Mouse (Mus musculus): ENCODE measurements around the gene Timp1. TPM values are rescaled to one million over a fixed set of nuclear protein-coding genes. Genes with fewer than 3 reads are reported as not detected.

The Timp1 gene
- 8.1 and 8.4 TPM in 2 replicates for polyA plus RNA-seq (2014; fragmentation: Nextera tagmentation; extraction: Ambion mirVana)

GRCm38 (mm10) chrX:20869962-20870513, at the start of gene Timp1:
TSS of gene Timp1 (plus strand) at chrX:20870166.
- H3K4me2 ChIP-seq, result peak within 1 kb of the TSS; percentile 30; the same call in 1 of the 2 replicates

GRCm38 (mm10) chrX:20828934-20829333, 41.0 kb upstream of the Timp1 start:
- DNase-seq (ENCODE audit: low spot score, missing footprints) (no peak), ATAC-seq (ENCODE audit: low FRiP score) (no peak)
- 45% methylated on average over 5 of the region's 5 CpGs for WGBS
- Histone ChIP-seq H3K4me2 (no peak overlapping the region), H3K27ac (ENCODE audit: low read depth, low read length) (no peak overlapping the region), H3K4me3 (ENCODE audit: low read depth, low read length) (no peak overlapping the region), H3K36me3 (ENCODE audit: control insufficient read depth, insufficient read depth, low read length) (no peaks in the 10 kb centered on the region), H3K4me1 (ENCODE audit: control insufficient read depth, insufficient read depth, low read length) (no peaks in the 10 kb centered on the region), H3K9ac (ENCODE audit: low read length) (no peak overlapping the region), H3K9me3 (ENCODE audit: control insufficient read depth, low read length) (no peaks in the 10 kb centered on the region), H3K27me3 (ENCODE audit: control insufficient read depth, insufficient read depth, low read length) (no peaks in the 10 kb centered on the region)

More at GRCm38 (mm10) chrX:20869962-20870513, at the start of gene Timp1:
- no peaks in the 10 kb centered on the region for H3K36me3 ChIP-seq (ENCODE audit: control insufficient read depth, insufficient read depth, low read length)
- H3K9ac ChIP-seq (ENCODE audit: low read length), result no peak within 1 kb of the TSS
- H3K27ac ChIP-seq (ENCODE audit: low read depth, low read length), result no peak within 1 kb of the TSS
- peak; percentile 65; the same call in 1 of the 2 replicates for ATAC-seq (ENCODE audit: low FRiP score)
- H3K4me3 ChIP-seq (ENCODE audit: low read depth, low read length), result no peak within 1 kb of the TSS
- H3K27me3 ChIP-seq (ENCODE audit: control insufficient read depth, insufficient read depth, low read length), result no peaks in the 10 kb centered on the region
- H3K9me3 ChIP-seq (ENCODE audit: control insufficient read depth, low read length), result no peaks in the 10 kb centered on the region
- WGBS, result 22% methylated on average over 18 of the region's 18 CpGs
- DNase-seq (ENCODE audit: low spot score, missing footprints), result no peak
- H3K4me1 ChIP-seq (ENCODE audit: control insufficient read depth, insufficient read depth, low read length), result peaks cover 4% of the 10 kb centered on the region; the same call in 1 of the 2 replicates

- Histone ChIP-seq H3K9me3 (ENCODE audit: control insufficient read depth, low read length) (no peaks in the 10 kb centered on the region), H3K4me1 (ENCODE audit: control insufficient read depth, insufficient read depth, low read length) (peaks cover 5% of the 10 kb centered on the region; the same call in 1 of the 2 replicates), H3K9ac (ENCODE audit: low read length) (no peak overlapping the region), H3K27ac (ENCODE audit: low read depth, low read length) (no peak overlapping the region), H3K27me3 (ENCODE audit: control insufficient read depth, insufficient read depth, low read length) (no peaks in the 10 kb centered on the region), H3K36me3 (ENCODE audit: control insufficient read depth, insufficient read depth, low read length) (no peaks in the 10 kb centered on the region), H3K4me2 (no peak overlapping the region), H3K4me3 (ENCODE audit: low read depth, low read length) (no peak overlapping the region)
- DNase-seq (ENCODE audit: low spot score, missing footprints) (no peak), ATAC-seq (ENCODE audit: low FRiP score) (no peak)
- WGBS, result 88% methylated on average over 3 of the region's 3 CpGs
Measured at GRCm38 (mm10) chrX:20847232-20847631, 22.7 kb upstream of the Timp1 start.

- Histone ChIP-seq H3K4me1 (ENCODE audit: control insufficient read depth, insufficient read depth, low read length) (peaks cover 5% of the 10 kb centered on the region; the same call in 1 of the 2 replicates), H3K9ac (ENCODE audit: low read length) (no peak overlapping the region), H3K36me3 (ENCODE audit: control insufficient read depth, insufficient read depth, low read length) (no peaks in the 10 kb centered on the region), H3K4me3 (ENCODE audit: low read depth, low read length) (no peak overlapping the region), H3K9me3 (ENCODE audit: control insufficient read depth, low read length) (no peaks in the 10 kb centered on the region), H3K4me2 (peak overlapping the region; percentile 25), H3K27me3 (ENCODE audit: control insufficient read depth, insufficient read depth, low read length) (no peaks in the 10 kb centered on the region), H3K27ac (ENCODE audit: low read depth, low read length) (no peak overlapping the region)
- ATAC-seq (ENCODE audit: low FRiP score), result peak; percentile 17
- no peak for DNase-seq (ENCODE audit: low spot score, missing footprints)
- WGBS, result 20% methylated on average over 2 of the region's 2 CpGs
Measured at GRCm38 (mm10) chrX:20847816-20848215, 22.1 kb upstream of the Timp1 start.

- no peak overlapping the region for H3K27ac ChIP-seq (ENCODE audit: low read depth, low read length)
- peaks cover 5% of the 10 kb centered on the region; the same call in 1 of the 2 replicates for H3K4me1 ChIP-seq (ENCODE audit: control insufficient read depth, insufficient read depth, low read length)
- H3K4me3 ChIP-seq (ENCODE audit: low read depth, low read length), result peak overlapping the region; percentile 61
- H3K4me2 ChIP-seq, result peak overlapping the region; percentile 53
- no peaks in the 10 kb centered on the region for H3K9me3 ChIP-seq (ENCODE audit: control insufficient read depth, low read length)
- peak overlapping the region; percentile 68 for H3K9ac ChIP-seq (ENCODE audit: low read length)
- no peaks in the 10 kb centered on the region for H3K27me3 ChIP-seq (ENCODE audit: control insufficient read depth, insufficient read depth, low read length)
- no peaks in the 10 kb centered on the region for H3K36me3 ChIP-seq (ENCODE audit: control insufficient read depth, insufficient read depth, low read length)
- ATAC-seq (ENCODE audit: low FRiP score), result peak; percentile 99
- WGBS, result 15% methylated on average over 41 of the region's 42 CpGs
- peak; percentile 95 for DNase-seq (ENCODE audit: low spot score, missing footprints)
Measured at GRCm38 (mm10) chrX:20848256-20848984, 21.5 kb upstream of the Timp1 start.

- WGBS, result 94% methylated on average over 7 of the region's 7 CpGs
Measured at GRCm38 (mm10) chrX:20853794-20854193, 16.2 kb upstream of the Timp1 start.

GRCm38 (mm10) chrX:20861453-20862104, 8.4 kb upstream of the Timp1 start:
- H3K27ac ChIP-seq (ENCODE audit: low read depth, low read length), result no peak overlapping the region
- H3K36me3 ChIP-seq (ENCODE audit: control insufficient read depth, insufficient read depth, low read length), result no peaks in the 10 kb centered on the region
- H3K4me1 ChIP-seq (ENCODE audit: control insufficient read depth, insufficient read depth, low read length), result no peaks in the 10 kb centered on the region
- no peaks in the 10 kb centered on the region for H3K9me3 ChIP-seq (ENCODE audit: control insufficient read depth, low read length)
- no peaks in the 10 kb centered on the region for H3K27me3 ChIP-seq (ENCODE audit: control insufficient read depth, insufficient read depth, low read length)
- WGBS, result 46% methylated on average over 5 of the region's 5 CpGs
- no peak for DNase-seq (ENCODE audit: low spot score, missing footprints)
- 0 out of 2 replicates have a peak, but pooled peaks have one; percentile 25 for ATAC-seq (ENCODE audit: low FRiP score)
- H3K9ac ChIP-seq (ENCODE audit: low read length), result no peak overlapping the region
- no peak overlapping the region for H3K4me2 ChIP-seq
- H3K4me3 ChIP-seq (ENCODE audit: low read depth, low read length), result no peak overlapping the region

More at GRCm38 (mm10) chrX:20853794-20854193, 16.2 kb upstream of the Timp1 start:
- Histone ChIP-seq H3K27ac (ENCODE audit: low read depth, low read length) (no peak overlapping the region), H3K4me1 (ENCODE audit: control insufficient read depth, insufficient read depth, low read length) (peaks cover 5% of the 10 kb centered on the region; the same call in 1 of the 2 replicates), H3K4me2 (no peak overlapping the region), H3K9ac (ENCODE audit: low read length) (no peak overlapping the region), H3K36me3 (ENCODE audit: control insufficient read depth, insufficient read depth, low read length) (no peaks in the 10 kb centered on the region), H3K9me3 (ENCODE audit: control insufficient read depth, low read length) (no peaks in the 10 kb centered on the region), H3K27me3 (ENCODE audit: control insufficient read depth, insufficient read depth, low read length) (no peaks in the 10 kb centered on the region), H3K4me3 (ENCODE audit: low read depth, low read length) (no peak overlapping the region)
- no peak for DNase-seq (ENCODE audit: low spot score, missing footprints)
- no peak for ATAC-seq (ENCODE audit: low FRiP score)

- H3K9ac ChIP-seq (ENCODE audit: low read length), result no peak overlapping the region
- H3K4me1 ChIP-seq (ENCODE audit: control insufficient read depth, insufficient read depth, low read length), result no peaks in the 10 kb centered on the region
- H3K27me3 ChIP-seq (ENCODE audit: control insufficient read depth, insufficient read depth, low read length), result no peaks in the 10 kb centered on the region
- H3K36me3 ChIP-seq (ENCODE audit: control insufficient read depth, insufficient read depth, low read length), result no peaks in the 10 kb centered on the region
- ATAC-seq (ENCODE audit: low FRiP score) (peak; percentile 38; the same call in 1 of the 2 replicates), DNase-seq (ENCODE audit: low spot score, missing footprints) (no peak)
- no peaks in the 10 kb centered on the region for H3K9me3 ChIP-seq (ENCODE audit: control insufficient read depth, low read length)
- no peak overlapping the region for H3K27ac ChIP-seq (ENCODE audit: low read depth, low read length)
- H3K4me3 ChIP-seq (ENCODE audit: low read depth, low read length), result no peak overlapping the region
- 46% methylated on average over 27 of the region's 29 CpGs for WGBS
- no peak overlapping the region for H3K4me2 ChIP-seq
Measured at GRCm38 (mm10) chrX:20862105-20863065, 7.6 kb upstream of the Timp1 start.
